Comparison of ENCODE assay signal across 25 mouse cellular contexts in the genomic region with DNA sequence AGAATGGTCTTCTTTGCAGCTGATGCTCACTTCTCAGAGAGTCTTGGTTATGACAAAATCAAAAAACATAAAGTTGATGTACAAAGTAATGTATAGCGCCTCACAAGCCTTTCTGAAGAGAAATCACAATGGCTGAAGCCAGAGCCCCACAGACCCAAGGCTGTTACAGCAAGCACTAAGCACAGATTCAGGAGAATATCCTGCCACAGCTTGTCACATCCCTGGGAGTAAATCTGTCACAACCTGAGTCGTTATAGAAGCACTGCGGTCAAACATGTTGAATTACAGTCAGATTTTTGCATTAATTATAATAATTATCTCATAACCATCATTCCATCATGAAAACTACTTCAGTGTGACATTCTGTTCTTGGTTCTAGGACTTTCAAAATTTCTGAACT.
DNase-seq lines count a peak whose midpoint lies in the region; ATAC-seq and TF ChIP-seq lines count a peak whose summit lies in the region.
"Had no signal": no experiment of that assay in that cellular context is flagged by ENCODE, and none has a peak within 500 bp of the region (broad histone marks: within the 10 kb centered on the region; RNA-seq: fewer than 3 reads in every experiment).

No protein-coding gene starts in this region.

- DNase-seq in forebrain, postnatal 0 days, result no peak
- DNase-seq in retina, postnatal 1 day, result peak; percentile 12
- DNase-seq in retina, embryonic 14.5 days (ENCODE audit: low spot score), result no peak
- DNase-seq: adrenal gland, adult 8-10 months; adrenal gland, postnatal 14 days; adrenal gland, postnatal 36 days; B cell, adult 2 months; cerebellum, adult 11 months; cerebellum, adult 18-20 months; cerebellum, adult 8-10 months; cerebellum, adult 9-11 months; cerebellum, postnatal 14 days; cerebellum, postnatal 36 days; embryo, embryonic 11 days had no signal

- no peak overlapping the region for H3K4me2 ChIP-seq in forebrain, embryonic 13.5 days
- H3K4me2 ChIP-seq in forebrain, embryonic 16.5 days (ENCODE audit: low read length), result no peak overlapping the region
- no peak overlapping the region for H3K4me2 ChIP-seq in forebrain, postnatal 0 days (ENCODE audit: low read depth)
- no peak overlapping the region for H3K4me2 ChIP-seq in forebrain, embryonic 12.5 days
- H3K4me2 ChIP-seq: embryonic facial prominence, embryonic 13.5 days; embryonic facial prominence, embryonic 15.5 days had no signal

- no peak for TF ChIP-seq CTCF in forebrain, postnatal 0 days (IDR thresholded peaks at IDR 0.05; ENCODE audit: low read depth)

- H3K36me3 ChIP-seq in forebrain, embryonic 13.5 days (ENCODE audit: poor library complexity, severe bottlenecking), result no peaks in the 10 kb centered on the region
- H3K36me3 ChIP-seq in forebrain, embryonic 16.5 days (ENCODE audit: control insufficient read depth, insufficient read depth), result no peaks in the 10 kb centered on the region
- H3K36me3 ChIP-seq in forebrain, postnatal 0 days (ENCODE audit: insufficient read depth), result no peaks in the 10 kb centered on the region
- H3K36me3 ChIP-seq in forebrain, embryonic 12.5 days (replicated peaks), result no peaks in the 10 kb centered on the region
- H3K36me3 ChIP-seq: embryonic facial prominence, embryonic 13.5 days; embryonic facial prominence, embryonic 15.5 days; G1E had no signal

- no peak overlapping the region for H3K4me3 ChIP-seq in forebrain, embryonic 13.5 days
- no peak overlapping the region for H3K4me3 ChIP-seq in forebrain, embryonic 16.5 days (replicated peaks; ENCODE audit: low read length)
- no peak overlapping the region for H3K4me3 ChIP-seq in forebrain, postnatal 0 days (ENCODE audit: low read depth, low read length)
- H3K4me3 ChIP-seq in forebrain, embryonic 12.5 days (replicated peaks), result no peak overlapping the region
- H3K4me3 ChIP-seq: embryonic facial prominence, embryonic 13.5 days; embryonic facial prominence, embryonic 15.5 days; erythroblast, embryonic 14.5 days had no signal

- H3K9me3 ChIP-seq in forebrain, embryonic 13.5 days (replicated peaks), result no peaks in the 10 kb centered on the region
- no peaks in the 10 kb centered on the region for H3K9me3 ChIP-seq in forebrain, embryonic 16.5 days (ENCODE audit: control insufficient read depth, low read length)
- H3K9me3 ChIP-seq in forebrain, postnatal 0 days (ENCODE audit: low read length), result no peaks in the 10 kb centered on the region
- no peaks in the 10 kb centered on the region for H3K9me3 ChIP-seq in forebrain, embryonic 12.5 days
- H3K9me3 ChIP-seq: embryonic facial prominence, embryonic 13.5 days; embryonic facial prominence, embryonic 15.5 days; G1E had no signal

- peak; percentile 63; the same call in 1 of the 2 replicates for ATAC-seq in forebrain, embryonic 13.5 days
- no peak for ATAC-seq in forebrain, embryonic 16.5 days
- peak; percentile 55; the same call in 1 of the 2 replicates for ATAC-seq in forebrain, postnatal 0 days
- no peak for ATAC-seq in forebrain, embryonic 12.5 days (ENCODE audit: low FRiP score)
- ATAC-seq: activated CD4-positive, CD25-positive, alpha-beta regulatory T cell, adult 4 months; CD4-positive, CD25-positive, alpha-beta regulatory T cell, adult 4 months; Patski had no signal

- H3K4me1 ChIP-seq in forebrain, embryonic 13.5 days, result 0 out of 2 replicates have a peak, but pooled peaks cover 9% of the 10 kb centered on the region
- H3K4me1 ChIP-seq in forebrain, embryonic 16.5 days (replicated peaks; ENCODE audit: control insufficient read depth, insufficient read depth, low read length), result 0 out of 2 replicates have a peak, but pooled peaks cover 4% of the 10 kb centered on the region
- 0 out of 2 replicates have a peak, but pooled peaks cover 4% of the 10 kb centered on the region for H3K4me1 ChIP-seq in forebrain, postnatal 0 days (ENCODE audit: insufficient read depth)
- H3K4me1 ChIP-seq in forebrain, embryonic 12.5 days, result no peaks in the 10 kb centered on the region
- H3K4me1 ChIP-seq: embryonic facial prominence, embryonic 13.5 days; embryonic facial prominence, embryonic 15.5 days had no signal

- H3K27ac ChIP-seq in forebrain, embryonic 13.5 days, result no peak overlapping the region
- no peak overlapping the region; the same call in 1 of the 2 replicates for H3K27ac ChIP-seq in forebrain, embryonic 16.5 days (ENCODE audit: low read length)
- H3K27ac ChIP-seq in forebrain, postnatal 0 days (ENCODE audit: low read depth, low read length), result no peak overlapping the region
- no peak overlapping the region for H3K27ac ChIP-seq in forebrain, embryonic 12.5 days
- H3K27ac ChIP-seq: embryonic facial prominence, embryonic 13.5 days; embryonic facial prominence, embryonic 15.5 days had no signal

- no peaks in the 10 kb centered on the region for H3K27me3 ChIP-seq in forebrain, embryonic 13.5 days
- H3K27me3 ChIP-seq in forebrain, embryonic 16.5 days (replicated peaks; ENCODE audit: control insufficient read depth, insufficient read depth, low read length), result no peaks in the 10 kb centered on the region
- H3K27me3 ChIP-seq in forebrain, postnatal 0 days (ENCODE audit: insufficient read depth, low read length), result no peaks in the 10 kb centered on the region
- H3K27me3 ChIP-seq in forebrain, embryonic 12.5 days, result no peaks in the 10 kb centered on the region
- H3K27me3 ChIP-seq: CH12.LX; embryonic facial prominence, embryonic 13.5 days; embryonic facial prominence, embryonic 15.5 days had no signal

- 70% methylated on average over 3 of the region's 3 CpGs for WGBS in forebrain, embryonic 13.5 days
- 50% methylated on average over 3 of the region's 3 CpGs for WGBS in forebrain, embryonic 16.5 days
- 49% methylated on average over 3 of the region's 3 CpGs for WGBS in forebrain, postnatal 0 days
- 72% methylated on average over 3 of the region's 3 CpGs for WGBS in forebrain, embryonic 12.5 days

- H3K9ac ChIP-seq in forebrain, embryonic 13.5 days, result no peak overlapping the region
- H3K9ac ChIP-seq in forebrain, embryonic 16.5 days (replicated peaks; ENCODE audit: low read depth, low read length), result no peak overlapping the region
- no peak overlapping the region for H3K9ac ChIP-seq in forebrain, postnatal 0 days
- no peak overlapping the region for H3K9ac ChIP-seq in forebrain, embryonic 12.5 days
- H3K9ac ChIP-seq: embryonic facial prominence, embryonic 13.5 days; embryonic facial prominence, embryonic 15.5 days had no signal

Comparison
In these comparisons a context has a peak if more than half of its experiments do, and no peak if none do; other contexts are left out.
1. ATAC-seq: peak in forebrain, embryonic 13.5 days (single experiment) and forebrain, postnatal 0 days (single experiment); none in forebrain, embryonic 16.5 days (single experiment) and forebrain, embryonic 12.5 days (single experiment).